In the genomic region with DNA sequence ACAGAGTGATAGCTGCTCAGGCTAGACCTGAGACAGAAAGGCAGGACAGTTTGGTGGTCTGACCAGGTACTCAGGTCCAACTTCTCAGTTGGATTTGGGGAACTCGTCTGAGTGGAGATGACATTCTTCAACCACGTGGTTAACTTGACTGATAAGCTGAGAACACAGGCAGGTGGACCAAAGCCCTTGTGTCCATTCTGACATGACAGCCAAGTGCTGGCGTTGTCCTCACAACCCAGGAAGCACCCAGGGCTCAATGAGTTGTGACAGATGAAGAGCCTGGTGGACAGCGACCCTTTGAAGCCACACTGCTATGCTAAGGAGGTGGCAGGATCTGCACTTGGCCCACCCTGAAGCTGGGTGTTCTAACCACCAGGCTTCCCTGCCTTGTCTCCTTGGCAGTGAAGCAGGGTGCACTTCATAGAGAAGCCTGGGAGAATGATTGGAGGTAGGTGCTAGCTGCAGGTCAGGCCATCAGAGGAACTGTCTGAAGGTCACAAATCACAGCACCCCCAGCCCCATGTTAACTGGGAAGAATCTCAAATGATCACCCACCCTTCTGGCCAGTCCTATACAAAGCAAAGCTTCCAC, we compare ENCODE assay signal across 9 mouse cellular contexts.
DNase-seq lines count a peak whose midpoint lies in the region; ATAC-seq and TF ChIP-seq lines count a peak whose summit lies in the region.
"Had no signal": no experiment of that assay in that cellular context is flagged by ENCODE, and none has a peak within 500 bp of the region (broad histone marks: within the 10 kb centered on the region; RNA-seq: fewer than 3 reads in every experiment).

No protein-coding gene starts in this region.

- H3K9me3 ChIP-seq in forebrain, embryonic 10.5 days, result no peaks in the 10 kb centered on the region
- no peaks in the 10 kb centered on the region for H3K9me3 ChIP-seq in forebrain, embryonic 16.5 days (ENCODE audit: control insufficient read depth, low read length)
- H3K9me3 ChIP-seq in megakaryocyte, embryonic 14.5 days, result no peaks in the 10 kb centered on the region
- H3K9me3 ChIP-seq in limb, embryonic 10.5 days (replicated peaks), result no peaks in the 10 kb centered on the region
- H3K9me3 ChIP-seq in stomach, postnatal 0 days (ENCODE audit: control insufficient read depth, low read length), result no peaks in the 10 kb centered on the region

- H3K27ac ChIP-seq in forebrain, embryonic 10.5 days, result peak overlapping the region; percentile 99
- H3K27ac ChIP-seq in forebrain, embryonic 16.5 days (ENCODE audit: low read length), result no peak overlapping the region; the same call in 1 of the 2 replicates
- peak overlapping the region; percentile 94 for H3K27ac ChIP-seq in limb, embryonic 10.5 days
- H3K27ac ChIP-seq in stomach, postnatal 0 days (replicated peaks), result peak overlapping the region; percentile 98

- no peak overlapping the region for H3K9ac ChIP-seq in forebrain, embryonic 16.5 days (replicated peaks; ENCODE audit: low read depth, low read length)
- no peak overlapping the region for H3K9ac ChIP-seq in stomach, postnatal 0 days (ENCODE audit: low read length)

- H3K36me3 ChIP-seq in forebrain, embryonic 10.5 days (replicated peaks), result no peaks in the 10 kb centered on the region
- no peaks in the 10 kb centered on the region for H3K36me3 ChIP-seq in forebrain, embryonic 16.5 days (ENCODE audit: control insufficient read depth, insufficient read depth)
- H3K36me3 ChIP-seq in megakaryocyte, embryonic 14.5 days (replicated peaks; ENCODE audit: low read length), result no peaks in the 10 kb centered on the region
- no peaks in the 10 kb centered on the region for H3K36me3 ChIP-seq in limb, embryonic 10.5 days
- no peaks in the 10 kb centered on the region for H3K36me3 ChIP-seq in stomach, postnatal 0 days (ENCODE audit: control insufficient read depth, insufficient read depth, low read length)

- H3K27me3 ChIP-seq in forebrain, embryonic 10.5 days (ENCODE audit: poor library complexity, severe bottlenecking), result peaks cover 12% of the 10 kb centered on the region; the same call in 1 of the 2 replicates
- H3K27me3 ChIP-seq in forebrain, embryonic 16.5 days (replicated peaks; ENCODE audit: control insufficient read depth, insufficient read depth, low read length), result no peaks in the 10 kb centered on the region
- peaks cover 19% of the 10 kb centered on the region for H3K27me3 ChIP-seq in megakaryocyte, embryonic 14.5 days (replicated peaks)
- H3K27me3 ChIP-seq in limb, embryonic 10.5 days (ENCODE audit: low read depth, poor library complexity, severe bottlenecking), result no peaks in the 10 kb centered on the region
- no peaks in the 10 kb centered on the region for H3K27me3 ChIP-seq in stomach, postnatal 0 days (ENCODE audit: control insufficient read depth, insufficient read depth, low read length)

- H3K4me2 ChIP-seq in forebrain, embryonic 16.5 days (ENCODE audit: low read length), result no peak overlapping the region
- H3K4me2 ChIP-seq in stomach, postnatal 0 days (replicated peaks; ENCODE audit: low read depth), result no peak overlapping the region

- no peak for ATAC-seq in forebrain, embryonic 16.5 days
- no peak for ATAC-seq in megakaryocyte, adult 5-6 weeks (ENCODE audit: poor library complexity, severe bottlenecking)
- no peak for ATAC-seq in stomach, postnatal 0 days (ENCODE audit: low FRiP score, low TSS enrichment)

- TF ChIP-seq CTCF in stomach, postnatal 0 days (IDR thresholded peaks at IDR 0.05; ENCODE audit: low read depth), result no peak

- WGBS in forebrain, embryonic 10.5 days, result 72% methylated on average over 4 of the region's 4 CpGs
- 78% methylated on average over 4 of the region's 4 CpGs for WGBS in forebrain, embryonic 16.5 days
- 70% methylated on average over 4 of the region's 4 CpGs for WGBS in limb, embryonic 10.5 days
- 64% methylated on average over 4 of the region's 4 CpGs for WGBS in stomach, postnatal 0 days

- peaks cover 94% of the 10 kb centered on the region for H3K4me1 ChIP-seq in forebrain, embryonic 10.5 days
- peaks cover 72% of the 10 kb centered on the region for H3K4me1 ChIP-seq in forebrain, embryonic 16.5 days (replicated peaks; ENCODE audit: control insufficient read depth, insufficient read depth, low read length)
- peaks cover 98% of the 10 kb centered on the region for H3K4me1 ChIP-seq in megakaryocyte, embryonic 14.5 days
- H3K4me1 ChIP-seq in limb, embryonic 10.5 days, result peaks cover 96% of the 10 kb centered on the region
- peaks cover 35% of the 10 kb centered on the region for H3K4me1 ChIP-seq in stomach, postnatal 0 days (replicated peaks; ENCODE audit: control insufficient read depth, insufficient read depth)

- no peak overlapping the region; the same call in 1 of the 2 replicates for H3K4me3 ChIP-seq in forebrain, embryonic 10.5 days
- H3K4me3 ChIP-seq in forebrain, embryonic 16.5 days (replicated peaks; ENCODE audit: low read length), result no peak overlapping the region
- H3K4me3 ChIP-seq in megakaryocyte, embryonic 14.5 days (replicated peaks), result peak overlapping the region; percentile 57
- peak overlapping the region; percentile 43 for H3K4me3 ChIP-seq in limb, embryonic 10.5 days
- H3K4me3 ChIP-seq in stomach, postnatal 0 days (ENCODE audit: low read depth, low read length), result no peak overlapping the region

- no peak for TF ChIP-seq EP300 in stomach, postnatal 0 days (optimal IDR thresholded peaks at IDR 0.05)

- DNase-seq in forebrain, embryonic 10.5 days (ENCODE audit: extremely low spot score, low spot score), result no peak
- no peak for DNase-seq in limb, embryonic 10.5 days (ENCODE audit: low spot score)
- DNase-seq in stomach, postnatal 0 days (ENCODE audit: low spot score), result no peak
- DNase-seq in urinary bladder, postnatal 25 days (ENCODE audit: low spot score), result no peak
- DNase-seq in spleen, postnatal 14 days (ENCODE audit: low spot score in 2 of 2), result no peak
- DNase-seq: adrenal gland, adult 8-10 months had no signal

Comparison
In these comparisons a context has a peak if more than half of its experiments do, and no peak if none do; other contexts are left out.
1. H3K4me3 ChIP-seq: peak in megakaryocyte, embryonic 14.5 days (single experiment) and limb, embryonic 10.5 days (single experiment); none in forebrain, embryonic 10.5 days (single experiment), forebrain, embryonic 16.5 days (single experiment) and stomach, postnatal 0 days (single experiment).